Mouse (Mus musculus) liver, adult 2 months (tissue): ENCODE measurements around the gene Alox5. TPM values are rescaled to one million over a fixed set of nuclear protein-coding genes. Genes with fewer than 3 reads are reported as not detected.
"Not testable (repeated sequence)": the region's sequence is repeated elsewhere in the genome, so short reads cannot be mapped to it uniquely, and the experiment has no call there.

Experiments used
- DNase-seq: peaks from one replicate; pipeline ENCODE4 v3.0.0-alpha.2; 2011; ENCODE audit warnings: low read depth, low spot score; ENCODE audit errors: extremely low read depth
- H3K27ac ChIP-seq: fragments of 200-500 bp; replicated peaks from 2 replicates; pipeline ENCODE4 v1.5.1; 2012; ENCODE audit warnings: low read depth, mild to moderate bottlenecking, control low read depth, inconsistent platforms, low read length; ENCODE audit not compliant: insufficient read depth
- H3K27me3 ChIP-seq: fragments of 200-500 bp; 2 replicates; pipeline ENCODE4 v1.6.1; 2012; ENCODE audit warnings: mild to moderate bottlenecking, moderate library complexity, low read length, inconsistent platforms; ENCODE audit not compliant: control insufficient read depth, insufficient read depth
- H3K36me3 ChIP-seq: fragments of 200-500 bp; 2 replicates; pipeline ENCODE4 v1.6.1; 2012; ENCODE audit warnings: low read length, inconsistent platforms; ENCODE audit not compliant: control insufficient read depth, insufficient read depth
- H3K4me1 ChIP-seq: fragments of 200-500 bp; 2 replicates; pipeline ENCODE4 v1.6.1; 2011; ENCODE audit warnings: low read length; ENCODE audit not compliant: control insufficient read depth, insufficient read depth
- H3K4me3 ChIP-seq: fragments of 200-500 bp; 2 replicates; pipeline ENCODE4 v1.5.1; 2011; ENCODE audit warnings: low read depth, mild to moderate bottlenecking, control low read depth, low read length, moderate library complexity; ENCODE audit not compliant: insufficient read depth
- H3K79me2 ChIP-seq: fragments of 200-500 bp; 2 replicates; pipeline ENCODE4 v1.6.1; 2012; ENCODE audit warnings: inconsistent platforms, mild to moderate bottlenecking, low read length, moderate library complexity; ENCODE audit not compliant: control insufficient read depth, insufficient read depth
- H3K9ac ChIP-seq: fragments of 200-500 bp; 2 replicates; pipeline ENCODE4 v1.6.1; 2012; ENCODE audit warnings: low read depth, mild to moderate bottlenecking, control low read depth, inconsistent platforms, low read length
- CTCF ChIP-seq: fragments of 200-500 bp; IDR thresholded peaks from 2 replicates; pipeline ENCODE4 v1.5.1; 2011; ENCODE audit warnings: low read depth, low read length, control low read depth
- POLR2A ChIP-seq: fragments of 200-500 bp; IDR thresholded peaks from 2 replicates; pipeline ENCODE4 v1.6.1; 2011; ENCODE audit warnings: low read length, control low read depth; ENCODE audit not compliant: insufficient read depth; ENCODE audit errors: extremely low read depth
- WGBS: fragments of 180-500 bp; shearing (Covaris S2); methylation state at CpG from one replicate; pipeline ENCODE4 v1.1.7; 2018; 5-methylcytosine and 5-hydroxymethylcytosine counted together
- polyA plus RNA-seq: library from polyadenylated mRNA; depleted of rRNA; stranded (reverse); fragments of >200 nt; gene quantifications from 2 replicates; pipeline ENCODE4 v1.2.3, GENCODE M21; 2012; rRNA removed
- total RNA-seq: library from RNA; depleted of rRNA; stranded (reverse); fragments of >200 nt; gene quantifications from 2 replicates; pipeline ENCODE4 v1.2.3, GENCODE M21; 2014; rRNA removed

Gene Alox5
- total RNA-seq: under 0.01 and 0.09 TPM in 2 replicates
- 0.07 TPM in 1 of 2 replicates, not detected in the other for polyA plus RNA-seq

- Histone ChIP-seq H3K4me3 (peak within 1 kb of the TSS; percentile 37; the same call in 1 of the 2 replicates), H3K27me3 (peaks cover 5% of the 10 kb centered on the region), H3K27ac (no peak within 1 kb of the TSS), H3K36me3 (no peaks in the 10 kb centered on the region), H3K79me2 (no peaks in the 10 kb centered on the region), H3K4me1 (peaks cover 3% of the 10 kb centered on the region; the same call in 1 of the 2 replicates), H3K9ac (no peak within 1 kb of the TSS)
- TF ChIP-seq CTCF: peak; percentile 18; the same call in 1 of the 2 replicates
- TF ChIP-seq POLR2A: no peak
- DNase-seq: no peak
- 4% methylated on average over 43 of the region's 43 CpGs for WGBS
These were observed at the start of gene Alox5 for GRCm38 (mm10) chr6:116460544-116461283. Alox5 (minus strand) TSS chr6:116461178.

GRCm38 (mm10) chr6:116506302-116507003 is 45.5 kb upstream of the Alox5 start, which contains the start of gene Olfr212:
Olfr212 (plus strand) TSS chr6:116506516.
- H3K27me3 ChIP-seq, H3K4me3 ChIP-seq, H3K9ac ChIP-seq, H3K27ac ChIP-seq, DNase-seq, H3K36me3 ChIP-seq, H3K79me2 ChIP-seq, H3K4me1 ChIP-seq: not testable (repeated sequence)
- WGBS: 92% methylated on average over 20 of the region's 20 CpGs

GRCm38 (mm10) chr6:116495960-116496359 is 35.0 kb upstream of the Alox5 start:
- 74% methylated on average over 1 of the region's 1 CpGs for WGBS
- Histone ChIP-seq H3K4me1 (no peaks in the 10 kb centered on the region), H3K79me2 (no peaks in the 10 kb centered on the region), H3K27ac (no peak overlapping the region), H3K4me3 (no peak overlapping the region), H3K36me3 (no peaks in the 10 kb centered on the region), H3K9ac (no peak overlapping the region), H3K27me3 (peaks cover 3% of the 10 kb centered on the region; the same call in 1 of the 2 replicates)
- DNase-seq: no peak
- no peak for TF ChIP-seq POLR2A
- no peak for TF ChIP-seq CTCF

- WGBS: 78% methylated on average over 5 of the region's 5 CpGs
These were observed 32.8 kb upstream of the Alox5 start for GRCm38 (mm10) chr6:116493742-116494141.

GRCm38 (mm10) chr6:116488791-116489190 is 27.8 kb upstream of the Alox5 start, which contains the start of gene Olfr211:
Olfr211 (plus strand) TSS chr6:116489091.
- no peak for DNase-seq
- Histone ChIP-seq H3K27ac (no peak within 1 kb of the TSS), H3K79me2 (no peaks in the 10 kb centered on the region), H3K4me1 (no peaks in the 10 kb centered on the region), H3K4me3 (no peak within 1 kb of the TSS), H3K27me3 (peaks cover under 1% of the 10 kb centered on the region; the same call in 1 of the 2 replicates), H3K36me3 (no peaks in the 10 kb centered on the region), H3K9ac (no peak within 1 kb of the TSS)
- TF ChIP-seq POLR2A (no peak), CTCF (no peak)
- 78% methylated on average over 4 of the region's 4 CpGs for WGBS

More at GRCm38 (mm10) chr6:116493742-116494141, 32.8 kb upstream of the Alox5 start:
- Histone ChIP-seq H3K36me3 (no peaks in the 10 kb centered on the region), H3K27ac (no peak overlapping the region), H3K4me1 (no peaks in the 10 kb centered on the region), H3K79me2 (no peaks in the 10 kb centered on the region), H3K27me3 (peaks cover 3% of the 10 kb centered on the region; the same call in 1 of the 2 replicates), H3K4me3 (no peak overlapping the region), H3K9ac (no peak overlapping the region)
- TF ChIP-seq CTCF (no peak), POLR2A (no peak)
- no peak for DNase-seq

GRCm38 (mm10) chr6:116486833-116487232 is 25.9 kb upstream of the Alox5 start:
- Histone ChIP-seq H3K27me3 (no peaks in the 10 kb centered on the region), H3K79me2 (no peaks in the 10 kb centered on the region), H3K9ac (no peak overlapping the region), H3K36me3 (no peaks in the 10 kb centered on the region), H3K4me1 (no peaks in the 10 kb centered on the region), H3K4me3 (no peak overlapping the region), H3K27ac (no peak overlapping the region)
- DNase-seq: peak; percentile 26
- no peak for TF ChIP-seq POLR2A
- no peak for TF ChIP-seq CTCF
- WGBS: 29% methylated on average over 1 of the region's 1 CpGs
